Mouse (Mus musculus) hindbrain, postnatal 0 days (tissue): ENCODE data around the gene Mafg. TPM values are rescaled to one million over a fixed set of nuclear protein-coding genes. Genes with fewer than 3 reads are reported as not detected.
A peak's percentile ranks its signal among the peaks of the same experiment; 100 is the strongest.

Experiments used
- ATAC-seq: fragments of 200-750 bp; cut with Nextera tagmentation; 2 replicates; pipeline ENCODE4 v1.8.0; 2017; ENCODE audit warnings: mild to moderate bottlenecking, moderate TSS enrichment, moderate library complexity
- DNase-seq: peaks from one replicate; pipeline ENCODE4 v3.0.0-alpha.2; 2015; ENCODE audit warnings: low spot score
- H3K27ac ChIP-seq: fragments of 300-500 bp; sonication (generic); 2 replicates; pipeline ENCODE4 v1.5.1; 2014; ENCODE audit warnings: mild to moderate bottlenecking
- H3K27me3 ChIP-seq: fragments of 300-500 bp; sonication (generic); 2 replicates; pipeline ENCODE4 v1.6.1; 2014; ENCODE audit warnings: low read length, mixed read lengths; ENCODE audit not compliant: insufficient read depth
- H3K36me3 ChIP-seq: fragments of 300-500 bp; sonication (generic); 2 replicates; pipeline ENCODE4 v1.6.1; 2014; ENCODE audit warnings: low read length, mixed read lengths; ENCODE audit not compliant: insufficient read depth
- H3K4me1 ChIP-seq: fragments of 300-500 bp; sonication (generic); 2 replicates; pipeline ENCODE4 v1.6.1; 2014; ENCODE audit warnings: antibody characterized with exemption, low read length, mixed read lengths; ENCODE audit not compliant: insufficient read depth
- H3K4me2 ChIP-seq: fragments of 300-500 bp; sonication (generic); 2 replicates; pipeline ENCODE4 v1.6.1; 2014; ENCODE audit warnings: low read depth, mild to moderate bottlenecking, low read length, moderate library complexity, mixed read lengths
- H3K4me3 ChIP-seq: fragments of 300-500 bp; sonication (generic); 2 replicates; pipeline ENCODE4 v1.5.1; 2014; ENCODE audit warnings: low read length
- H3K9ac ChIP-seq: fragments of 300-500 bp; sonication (generic); replicated peaks from 2 replicates; pipeline ENCODE4 v1.6.1; 2014; ENCODE audit warnings: mild to moderate bottlenecking, low read length, moderate library complexity, mixed read lengths
- H3K9me3 ChIP-seq: fragments of 300-500 bp; sonication (generic); 2 replicates; pipeline ENCODE4 v1.6.1; 2016; ENCODE audit warnings: low read length, mixed read lengths
- CTCF ChIP-seq: IDR thresholded peaks from 2 replicates; pipeline ENCODE4 v1.5.1; 2016; ENCODE audit warnings: antibody characterized with exemption, control low read depth, low read depth
- WGBS: fragments of 180-500 bp; shearing (Covaris S2); extraction: QIAGEN DNeasy Blood & Tissue Kit; methylation state at CpG from one replicate; pipeline ENCODE4 v1.1.7; 2014; 5-methylcytosine and 5-hydroxymethylcytosine counted together
- polyA plus RNA-seq: library from polyadenylated mRNA; unstranded; fragments of >200 nt; fragmentation: Nextera tagmentation; extraction: Ambion mirVana; gene quantifications from 2 replicates; pipeline ENCODE4 v1.2.1, GENCODE M21; 2015
- total RNA-seq: library from RNA; depleted of rRNA; stranded (reverse); fragments of >200 nt; gene quantifications from 2 replicates; pipeline ENCODE4 v1.2.3, GENCODE M21; 2014

Mafg gene
- total and polyA plus RNA-seq, 2 experiments from 2014 or later: 38.9 to 39.3 TPM

DNA sequence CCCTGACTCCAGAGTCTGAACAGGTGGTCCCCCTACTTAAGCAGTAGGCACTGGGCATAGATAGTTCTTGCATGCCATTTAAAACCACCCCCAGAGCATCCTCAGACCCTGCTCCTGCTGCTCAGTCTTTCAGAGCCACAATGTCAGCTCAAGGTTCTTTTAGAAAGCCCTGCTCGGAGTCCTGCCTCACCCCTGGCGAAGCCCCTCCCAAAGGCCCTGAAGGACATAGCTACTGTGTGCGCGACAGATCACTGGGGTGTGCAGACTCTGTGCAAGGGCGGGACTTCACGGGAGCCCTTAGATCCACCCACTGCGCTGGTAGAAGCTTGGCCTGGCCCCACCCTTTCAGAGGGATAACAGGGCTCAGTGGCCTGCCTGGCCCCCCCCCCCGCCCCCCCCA, 24.1 kb downstream of the Mafg start:
- no peak for ATAC-seq
- 0 out of 2 replicates have a peak overlapping the region, but pooled peaks have one; percentile 9 for H3K9ac ChIP-seq

DNA sequence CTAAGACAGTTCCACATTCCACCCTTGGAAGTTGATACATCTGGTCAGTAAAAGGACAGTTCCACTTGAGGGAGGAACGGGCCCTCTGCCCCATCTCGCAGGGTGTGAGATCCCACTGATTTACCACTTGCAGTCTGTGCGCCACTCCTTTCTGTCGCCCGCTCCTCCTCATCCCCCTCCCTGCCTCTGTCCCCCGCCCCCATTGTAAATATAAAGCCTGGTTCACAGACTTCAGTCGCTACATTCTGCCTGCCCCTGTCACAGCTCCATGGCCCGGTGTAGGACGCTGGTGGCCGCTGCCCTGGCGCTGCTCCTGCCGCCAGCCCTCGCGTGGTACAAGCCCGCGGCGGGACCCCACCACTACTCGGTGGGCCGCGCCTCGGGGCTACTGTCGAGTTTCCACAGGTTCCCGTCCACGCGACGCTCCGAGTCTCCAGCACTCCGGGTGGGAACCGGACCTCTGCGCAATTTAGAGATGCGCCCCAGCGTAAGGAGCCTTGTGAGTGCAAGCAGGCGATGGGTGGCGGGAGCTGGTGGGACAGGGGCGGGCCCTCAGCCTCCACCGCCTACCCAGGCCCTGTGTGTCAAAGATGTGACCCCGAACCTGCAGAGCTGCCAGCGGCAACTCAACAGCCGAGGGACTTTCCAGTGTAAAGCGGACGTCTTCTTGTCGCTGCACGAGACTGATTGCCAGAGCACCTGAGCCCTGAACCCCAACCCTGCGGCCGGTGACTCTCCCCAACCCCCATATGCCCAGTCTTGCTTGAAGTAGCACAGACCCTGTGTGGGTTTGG, 25.0 kb downstream of the Mafg start, which contains the start of gene Npb:
Gene Npb, plus strand, starts transcription at position 237 of the 794 bp plus-strand sequence.
- peak within 1 kb of the TSS; percentile 18; the same call in 1 of the 2 replicates for H3K9ac ChIP-seq
- 8% methylated on average over 45 of the region's 45 CpGs for WGBS
- no peak for ATAC-seq
- peak within 1 kb of the TSS; percentile 16 for H3K4me3 ChIP-seq
- H3K9me3 ChIP-seq: no peaks in the 10 kb centered on the region
- H3K27ac ChIP-seq: no peak within 1 kb of the TSS
- TF ChIP-seq CTCF: no peak
- DNase-seq: no peak
- peaks cover 35% of the 10 kb centered on the region for H3K36me3 ChIP-seq
- H3K4me2 ChIP-seq: peak within 1 kb of the TSS; percentile 47
- no peaks in the 10 kb centered on the region for H3K27me3 ChIP-seq
- H3K4me1 ChIP-seq: 0 out of 2 replicates have a peak, but pooled peaks cover 6% of the 10 kb centered on the region

More for the DNA sequence above, 24.1 kb downstream of the Mafg start:
- Histone ChIP-seq H3K27me3 (no peaks in the 10 kb centered on the region), H3K9me3 (no peaks in the 10 kb centered on the region), H3K36me3 (peaks cover 30% of the 10 kb centered on the region), H3K4me3 (no peak overlapping the region), H3K4me2 (no peak overlapping the region), H3K27ac (no peak overlapping the region), H3K4me1 (0 out of 2 replicates have a peak, but pooled peaks cover 6% of the 10 kb centered on the region)
- WGBS: 31% methylated on average over 8 of the region's 8 CpGs
- no peak for TF ChIP-seq CTCF
- no peak for DNase-seq

GRCm38 (mm10) chr11:120606764-120607163, 26.6 kb downstream of the Mafg start:
- H3K4me2 ChIP-seq: no peak overlapping the region
- no peaks in the 10 kb centered on the region for H3K9me3 ChIP-seq
- 74% methylated on average over 4 of the region's 4 CpGs for WGBS
- H3K27ac ChIP-seq: no peak overlapping the region
- peaks cover 33% of the 10 kb centered on the region for H3K36me3 ChIP-seq
- DNase-seq (no peak), ATAC-seq (no peak)
- 0 out of 2 replicates have a peak, but pooled peaks cover 6% of the 10 kb centered on the region for H3K4me1 ChIP-seq
- H3K27me3 ChIP-seq: no peaks in the 10 kb centered on the region
- TF ChIP-seq CTCF: no peak
- no peak overlapping the region for H3K4me3 ChIP-seq
- H3K9ac ChIP-seq: no peak overlapping the region

GRCm38 (mm10) chr11:120605667-120606066, 27.7 kb downstream of the Mafg start:
- Histone ChIP-seq H3K36me3 (peaks cover 29% of the 10 kb centered on the region), H3K4me2 (no peak overlapping the region), H3K4me3 (no peak overlapping the region), H3K27ac (no peak overlapping the region), H3K4me1 (0 out of 2 replicates have a peak, but pooled peaks cover 6% of the 10 kb centered on the region), H3K9me3 (no peaks in the 10 kb centered on the region), H3K27me3 (no peaks in the 10 kb centered on the region), H3K9ac (no peak overlapping the region)
- no peak for TF ChIP-seq CTCF
- DNase-seq (no peak), ATAC-seq (no peak)
- WGBS: 85% methylated on average over 7 of the region's 7 CpGs

GRCm38 (mm10) chr11:120603545-120603944, 29.9 kb downstream of the Mafg start:
- Histone ChIP-seq H3K9ac (no peak overlapping the region), H3K4me1 (peaks cover 8% of the 10 kb centered on the region; the same call in 1 of the 2 replicates), H3K4me3 (no peak overlapping the region), H3K27me3 (no peaks in the 10 kb centered on the region), H3K4me2 (no peak overlapping the region), H3K27ac (no peak overlapping the region), H3K9me3 (no peaks in the 10 kb centered on the region), H3K36me3 (peaks cover 31% of the 10 kb centered on the region)
- ATAC-seq: no peak
- no peak for DNase-seq
- 89% methylated on average over 2 of the region's 2 CpGs for WGBS
- TF ChIP-seq CTCF: no peak

GRCm38 (mm10) chr11:120600716-120601115, 32.7 kb downstream of the Mafg start:
- H3K27me3 ChIP-seq: no peaks in the 10 kb centered on the region
- 97% methylated on average over 3 of the region's 3 CpGs for WGBS
- peaks cover 38% of the 10 kb centered on the region for H3K36me3 ChIP-seq
- peaks cover 12% of the 10 kb centered on the region for H3K4me1 ChIP-seq
- TF ChIP-seq CTCF: no peak
- H3K4me3 ChIP-seq: no peak overlapping the region
- ATAC-seq (no peak), DNase-seq (no peak)
- H3K27ac ChIP-seq: no peak overlapping the region
- no peak overlapping the region for H3K9ac ChIP-seq
- no peak overlapping the region for H3K4me2 ChIP-seq
- no peaks in the 10 kb centered on the region for H3K9me3 ChIP-seq
